Mouse (Mus musculus): ENCODE data around the gene Spaar. TPM values are rescaled to one million over a fixed set of nuclear protein-coding genes. Genes with fewer than 3 reads are reported as not detected.
"Not testable (repeated sequence)": the region's sequence is repeated elsewhere in the genome, so short reads cannot be mapped to it uniquely, and the experiment has no call there.

Gene Spaar
- polyA plus RNA-seq, 1 experiment = 0.02 TPM

GRCm38 (mm10) chr4:43795296-43795695 is 65.5 kb downstream of the Spaar start:
- TF ChIP-seq POLR2AphosphoS2 (IDR thresholded peaks at IDR 0.05; ENCODE audit: insufficient read length, low read depth) (no peak), USF1 (IDR thresholded peaks at IDR 0.05; ENCODE audit: low read depth) (no peak), MYOD1 (IDR thresholded peaks at IDR 0.05; ENCODE audit: control insufficient read depth in 1 of 3, insufficient read length in 2 of 3, low read depth in 2 of 3) (no peak), REST (IDR thresholded peaks at IDR 0.05; ENCODE audit: insufficient read depth, insufficient read length) (no peak), CEBPB (IDR thresholded peaks at IDR 0.05; ENCODE audit: insufficient read depth, poor library complexity, severe bottlenecking) (no peak), MAX (IDR thresholded peaks at IDR 0.05; ENCODE audit: low read depth) (no peak), TCF3 (IDR thresholded peaks at IDR 0.05; ENCODE audit: insufficient read length, low read depth) (no peak), MYOG (IDR thresholded peaks at IDR 0.05; ENCODE audit: control insufficient read depth in 1 of 3, insufficient read depth in 1 of 3, insufficient read length in 2 of 3, low read depth in 2 of 3) (no peak), SRF (IDR thresholded peaks at IDR 0.05; ENCODE audit: control insufficient read depth, insufficient read length, low read depth) (no peak), POLR2A (IDR thresholded peaks at IDR 0.05; ENCODE audit: insufficient read length, low read depth) (no peak), E2F4 (IDR thresholded peaks at IDR 0.05; ENCODE audit: insufficient read depth) (no peak), TCF12 (IDR thresholded peaks at IDR 0.05; ENCODE audit: insufficient read depth, poor library complexity, severe bottlenecking) (no peak)
- Histone ChIP-seq H3K79me2 (ENCODE audit: control insufficient read depth, insufficient read depth) (no peaks in the 10 kb centered on the region), H3K27me3 (ENCODE audit: control insufficient read depth, insufficient read depth, insufficient read length) (peaks cover 9% of the 10 kb centered on the region), H3K4me3 (no peak overlapping the region), H3K4me2 (ENCODE audit: low read depth) (no peak overlapping the region), H3ac (ENCODE audit: control insufficient read depth, insufficient read length) (no peak overlapping the region), H3K36me3 (ENCODE audit: control insufficient read depth, insufficient read depth) (no peaks in the 10 kb centered on the region)

- not testable (repeated sequence) for H3ac ChIP-seq (ENCODE audit: control insufficient read depth, insufficient read length); H3K36me3 ChIP-seq (ENCODE audit: control insufficient read depth, insufficient read depth); H3K79me2 ChIP-seq (ENCODE audit: control insufficient read depth, insufficient read depth); H3K27me3 ChIP-seq (ENCODE audit: control insufficient read depth, insufficient read depth, insufficient read length); H3K4me3 ChIP-seq; H3K4me2 ChIP-seq (ENCODE audit: low read depth)
Observed at GRCm38 (mm10) chr4:43795844-43796243, 66.0 kb downstream of the Spaar start.

GRCm38 (mm10) chr4:43798936-43799335 is 69.1 kb downstream of the Spaar start:
- Histone ChIP-seq H3K36me3 (ENCODE audit: control insufficient read depth, insufficient read depth) (no peaks in the 10 kb centered on the region), H3K4me2 (ENCODE audit: low read depth) (no peak overlapping the region), H3ac (ENCODE audit: control insufficient read depth, insufficient read length) (no peak overlapping the region), H3K4me3 (no peak overlapping the region), H3K79me2 (ENCODE audit: control insufficient read depth, insufficient read depth) (no peaks in the 10 kb centered on the region), H3K27me3 (ENCODE audit: control insufficient read depth, insufficient read depth, insufficient read length) (peaks cover 7% of the 10 kb centered on the region)
- TF ChIP-seq SRF (IDR thresholded peaks at IDR 0.05; ENCODE audit: control insufficient read depth, insufficient read length, low read depth) = no peak
- no peak for TF ChIP-seq MAX (IDR thresholded peaks at IDR 0.05; ENCODE audit: low read depth)
- no peak for TF ChIP-seq POLR2A (IDR thresholded peaks at IDR 0.05; ENCODE audit: insufficient read length, low read depth)
- no peak for TF ChIP-seq POLR2AphosphoS2 (IDR thresholded peaks at IDR 0.05; ENCODE audit: insufficient read length, low read depth)
- no peak for TF ChIP-seq REST (IDR thresholded peaks at IDR 0.05; ENCODE audit: insufficient read depth, insufficient read length)
- TF ChIP-seq E2F4 (IDR thresholded peaks at IDR 0.05; ENCODE audit: insufficient read depth) = no peak
- TF ChIP-seq CEBPB (IDR thresholded peaks at IDR 0.05; ENCODE audit: insufficient read depth, poor library complexity, severe bottlenecking) = no peak

Other genes starting within 250 kb of the Spaar start
- gene Sit1, start 246.3 kb upstream of the Spaar start, polyA plus RNA-seq (2012; fragmentation: generic; extraction: Trizol) = not detected
- gene Ccdc107, start 237.1 kb upstream of the Spaar start, polyA plus RNA-seq (2012; fragmentation: generic; extraction: Trizol) = 111 TPM
- 5.7 TPM for gene Arhgef39, start 230.3 kb upstream of the Spaar start, polyA plus RNA-seq (2012; fragmentation: generic; extraction: Trizol)
- 10.7 TPM for gene Car9, start 223.1 kb upstream of the Spaar start, polyA plus RNA-seq (2012; fragmentation: generic; extraction: Trizol)
- 2,542 TPM for gene Tpm2, start 206.3 kb upstream of the Spaar start, polyA plus RNA-seq (2012; fragmentation: generic; extraction: Trizol)
- gene Creb3, start 167.7 kb upstream of the Spaar start, polyA plus RNA-seq (2012; fragmentation: generic; extraction: Trizol) = 73.9 TPM
- 225 TPM for gene Tln1, start 167.3 kb upstream of the Spaar start, polyA plus RNA-seq (2012; fragmentation: generic; extraction: Trizol)
- 28.6 TPM for gene Rgp1, start 151.3 kb upstream of the Spaar start, polyA plus RNA-seq (2012; fragmentation: generic; extraction: Trizol)
- 5.9 TPM for gene Gba2, start 151.2 kb upstream of the Spaar start, polyA plus RNA-seq (2012; fragmentation: generic; extraction: Trizol)
- gene Msmp, start 145.5 kb upstream of the Spaar start, polyA plus RNA-seq (2012; fragmentation: generic; extraction: Trizol) = not detected
- gene Npr2, start 98.1 kb upstream of the Spaar start, polyA plus RNA-seq (2012; fragmentation: generic; extraction: Trizol) = 9.1 TPM
- gene Spag8, start 76.4 kb upstream of the Spaar start, polyA plus RNA-seq (2012; fragmentation: generic; extraction: Trizol) = 0.02 TPM
- gene Hint2, start 73.6 kb upstream of the Spaar start, polyA plus RNA-seq (2012; fragmentation: generic; extraction: Trizol) = 99.1 TPM
- 1.7 TPM for gene Tmem8b, start 61.1 kb upstream of the Spaar start, polyA plus RNA-seq (2012; fragmentation: generic; extraction: Trizol)
- 3.4 TPM for gene Fam221b, start 60.9 kb upstream of the Spaar start, polyA plus RNA-seq (2012; fragmentation: generic; extraction: Trizol)
- not detected for gene Olfr70, start 29.2 kb upstream of the Spaar start, polyA plus RNA-seq (2012; fragmentation: generic; extraction: Trizol)
- gene Olfr71, start 19.8 kb upstream of the Spaar start, polyA plus RNA-seq (2012; fragmentation: generic; extraction: Trizol) = not detected
- gene Hrct1, start 2.8 kb upstream of the Spaar start, polyA plus RNA-seq (2012; fragmentation: generic; extraction: Trizol) = 0.78 TPM
- not detected for gene Olfr159, start 41.0 kb downstream of the Spaar start, polyA plus RNA-seq (2012; fragmentation: generic; extraction: Trizol)
- not detected for gene Olfr156, start 93.9 kb downstream of the Spaar start, polyA plus RNA-seq (2012; fragmentation: generic; extraction: Trizol)
- gene Olfr157, start 110.2 kb downstream of the Spaar start, polyA plus RNA-seq (2012; fragmentation: generic; extraction: Trizol) = not detected
- not detected for gene Olfr155, start 121.5 kb downstream of the Spaar start, polyA plus RNA-seq (2012; fragmentation: generic; extraction: Trizol)
- 0.61 TPM for gene Reck, start 145.5 kb downstream of the Spaar start, polyA plus RNA-seq (2012; fragmentation: generic; extraction: Trizol)
- 113 TPM for gene Glipr2, start 227.4 kb downstream of the Spaar start, polyA plus RNA-seq (2012; fragmentation: generic; extraction: Trizol)

Data from myocyte (in vitro differentiated cells).